Mouse (Mus musculus) neural tube, embryonic 14.5 days (tissue): Measurements from ENCODE around the gene Usp54. TPM values are rescaled to one million over a fixed set of nuclear protein-coding genes. Genes with fewer than 3 reads are reported as not detected.
A peak's percentile ranks its signal among the peaks of the same experiment; 100 is the strongest.

ENCODE experiments used
- ATAC-seq: fragments of 200-750 bp; cut with Nextera tagmentation; 2 replicates; pipeline ENCODE4 v1.8.0; 2017; ENCODE audit warnings: low read depth, mild to moderate bottlenecking, moderate TSS enrichment, moderate library complexity
- H3K27ac ChIP-seq: fragments of 300-500 bp; sonication (generic); 2 replicates; pipeline ENCODE4 v1.5.1; 2014; ENCODE audit warnings: low read depth, mild to moderate bottlenecking, control low read depth, low read length, moderate library complexity, mixed read lengths
- H3K27me3 ChIP-seq: fragments of 300-500 bp; sonication (generic); 2 replicates; pipeline ENCODE4 v1.6.1; 2014; ENCODE audit warnings: low read length; ENCODE audit not compliant: control insufficient read depth, insufficient read depth
- H3K36me3 ChIP-seq: fragments of 300-500 bp; sonication (generic); 2 replicates; pipeline ENCODE4 v1.6.1; 2014; ENCODE audit warnings: low read length, mixed read lengths; ENCODE audit not compliant: control insufficient read depth, insufficient read depth
- H3K4me1 ChIP-seq: fragments of 300-500 bp; sonication (generic); 2 replicates; pipeline ENCODE4 v1.6.1; 2014; ENCODE audit warnings: low read length; ENCODE audit not compliant: control insufficient read depth, insufficient read depth
- H3K4me2 ChIP-seq: fragments of 300-500 bp; sonication (generic); 2 replicates; pipeline ENCODE4 v1.6.1; 2014; ENCODE audit warnings: mild to moderate bottlenecking, low read depth, low read length, control low read depth
- H3K4me3 ChIP-seq: fragments of 300-500 bp; sonication (generic); 2 replicates; pipeline ENCODE4 v1.5.1; 2014; ENCODE audit warnings: low read depth, low read length, control low read depth, mixed read lengths
- H3K9ac ChIP-seq: fragments of 300-500 bp; sonication (generic); replicated peaks from 2 replicates; pipeline ENCODE4 v1.6.1; 2014; ENCODE audit warnings: low read depth, mild to moderate bottlenecking, control low read depth, low read length, mixed read lengths
- H3K9me3 ChIP-seq: fragments of 300-500 bp; sonication (generic); 2 replicates; pipeline ENCODE4 v1.6.1; 2016; ENCODE audit warnings: low read length; ENCODE audit not compliant: control insufficient read depth
- WGBS: fragments of 180-500 bp; shearing (Covaris S2); extraction: QIAGEN DNeasy Blood & Tissue Kit; methylation state at CpG from one replicate; pipeline ENCODE4 v1.1.7; 2014; 5-methylcytosine and 5-hydroxymethylcytosine counted together
- polyA plus RNA-seq: library from polyadenylated mRNA; unstranded; fragments of >200 nt; fragmentation: Nextera tagmentation; extraction: Ambion mirVana; gene quantifications from 2 replicates; pipeline ENCODE4 v1.2.1, GENCODE M21; 2014

Gene Usp54
- polyA plus RNA-seq, 1 experiment from 2014 or later = 15.1 TPM

GRCm38 (mm10) chr14:20565256-20566021 lies 75.4 kb downstream of the Usp54 start:
- H3K27ac ChIP-seq = no peak overlapping the region

GRCm38 (mm10) chr14:20564692-20565091 lies 76.2 kb downstream of the Usp54 start:
- peaks cover 30% of the 10 kb centered on the region for H3K36me3 ChIP-seq

More at GRCm38 (mm10) chr14:20565256-20566021, 75.4 kb downstream of the Usp54 start:
- Histone ChIP-seq H3K9ac (no peak overlapping the region), H3K4me2 (no peak overlapping the region), H3K36me3 (peaks cover 29% of the 10 kb centered on the region), H3K9me3 (no peaks in the 10 kb centered on the region), H3K4me3 (no peak overlapping the region), H3K27me3 (no peaks in the 10 kb centered on the region), H3K4me1 (no peaks in the 10 kb centered on the region)
- ATAC-seq = no peak
- WGBS = 77% methylated on average over 9 of the region's 9 CpGs

GRCm38 (mm10) chr14:20561897-20562296 lies 79.0 kb downstream of the Usp54 start:
- Histone ChIP-seq H3K4me3 (no peak overlapping the region), H3K27me3 (no peaks in the 10 kb centered on the region), H3K36me3 (peaks cover 27% of the 10 kb centered on the region), H3K9me3 (no peaks in the 10 kb centered on the region), H3K4me2 (no peak overlapping the region), H3K9ac (no peak overlapping the region), H3K27ac (no peak overlapping the region), H3K4me1 (no peaks in the 10 kb centered on the region)
- WGBS = 91% methylated on average over 5 of the region's 5 CpGs
- ATAC-seq = no peak

More at GRCm38 (mm10) chr14:20564692-20565091, 76.2 kb downstream of the Usp54 start:
- H3K4me3 ChIP-seq = no peak overlapping the region
- H3K27ac ChIP-seq = no peak overlapping the region
- no peaks in the 10 kb centered on the region for H3K9me3 ChIP-seq
- H3K27me3 ChIP-seq = no peaks in the 10 kb centered on the region
- H3K4me1 ChIP-seq = no peaks in the 10 kb centered on the region
- no peak overlapping the region for H3K9ac ChIP-seq
- 71% methylated on average over 12 of the region's 12 CpGs for WGBS
- ATAC-seq = no peak
- no peak overlapping the region for H3K4me2 ChIP-seq

GRCm38 (mm10) chr14:20550136-20550535 lies 90.7 kb downstream of the Usp54 start:
- H3K4me1 ChIP-seq = no peaks in the 10 kb centered on the region; the same call in 1 of the 2 replicates
- no peak overlapping the region for H3K9ac ChIP-seq
- H3K4me3 ChIP-seq = no peak overlapping the region
- no peaks in the 10 kb centered on the region for H3K27me3 ChIP-seq
- no peak overlapping the region for H3K27ac ChIP-seq
- ATAC-seq = no peak
- no peaks in the 10 kb centered on the region for H3K9me3 ChIP-seq
- H3K36me3 ChIP-seq = peaks cover 12% of the 10 kb centered on the region; the same call in 1 of the 2 replicates
- no peak overlapping the region for H3K4me2 ChIP-seq
- WGBS = 81% methylated on average over 2 of the region's 2 CpGs

GRCm38 (mm10) chr14:20546415-20546814 lies 94.4 kb downstream of the Usp54 start, which contains the start of gene Ppp3cb:
Gene Ppp3cb (minus strand): TSS chr14:20546573.
- peak within 1 kb of the TSS; percentile 93 for H3K9ac ChIP-seq
- H3K4me1 ChIP-seq = peaks cover 11% of the 10 kb centered on the region; the same call in 1 of the 2 replicates
- 1% methylated on average over 16 of the region's 29 CpGs for WGBS
- H3K9me3 ChIP-seq = no peaks in the 10 kb centered on the region
- no peaks in the 10 kb centered on the region for H3K27me3 ChIP-seq
- peak within 1 kb of the TSS; percentile 98 for H3K27ac ChIP-seq
- peak within 1 kb of the TSS; percentile 95 for H3K4me3 ChIP-seq
- H3K4me2 ChIP-seq = peak within 1 kb of the TSS; percentile 58
- H3K36me3 ChIP-seq = 0 out of 2 replicates have a peak, but pooled peaks cover 6% of the 10 kb centered on the region
- ATAC-seq = peak; percentile 95

- ATAC-seq = peak; percentile 93
- H3K27me3 ChIP-seq = no peaks in the 10 kb centered on the region
- WGBS = under 1% methylated on average over 52 of the region's 67 CpGs
- H3K4me1 ChIP-seq = peaks cover 11% of the 10 kb centered on the region; the same call in 1 of the 2 replicates
- H3K36me3 ChIP-seq = 0 out of 2 replicates have a peak, but pooled peaks cover 5% of the 10 kb centered on the region
- H3K4me3 ChIP-seq = peak overlapping the region; percentile 95
- peak overlapping the region; percentile 93 for H3K9ac ChIP-seq
- H3K27ac ChIP-seq = peak overlapping the region; percentile 98
- H3K4me2 ChIP-seq = peak overlapping the region; percentile 58
- no peaks in the 10 kb centered on the region for H3K9me3 ChIP-seq
Observed at GRCm38 (mm10) chr14:20545529-20546331, 95.1 kb downstream of the Usp54 start.

GRCm38 (mm10) chr14:20544467-20545411 lies 96.1 kb downstream of the Usp54 start:
- 76% methylated on average over 7 of the region's 7 CpGs for WGBS
- no peaks in the 10 kb centered on the region for H3K9me3 ChIP-seq
- H3K27ac ChIP-seq = no peak overlapping the region
- H3K9ac ChIP-seq = no peak overlapping the region; the same call in 1 of the 2 replicates
- peaks cover 11% of the 10 kb centered on the region; the same call in 1 of the 2 replicates for H3K4me1 ChIP-seq
- H3K36me3 ChIP-seq = 0 out of 2 replicates have a peak, but pooled peaks cover 1% of the 10 kb centered on the region
- H3K27me3 ChIP-seq = no peaks in the 10 kb centered on the region
- peak overlapping the region; percentile 95 for H3K4me3 ChIP-seq
- peak overlapping the region; percentile 58 for H3K4me2 ChIP-seq
- ATAC-seq = no peak

- Histone ChIP-seq H3K4me3 (no peak overlapping the region), H3K4me1 (no peaks in the 10 kb centered on the region), H3K27me3 (no peaks in the 10 kb centered on the region), H3K4me2 (no peak overlapping the region), H3K27ac (no peak overlapping the region), H3K9ac (no peak overlapping the region), H3K9me3 (no peaks in the 10 kb centered on the region), H3K36me3 (no peaks in the 10 kb centered on the region)
- no peak for ATAC-seq
- 93% methylated on average over 4 of the region's 4 CpGs for WGBS
Observed at GRCm38 (mm10) chr14:20529643-20530042, 111.2 kb downstream of the Usp54 start.
